Mouse (Mus musculus) heart, embryonic 13.5 days (tissue): ENCODE results near the gene Ccdc8. TPM values are rescaled to one million over a fixed set of nuclear protein-coding genes. Genes with fewer than 3 reads are reported as not detected.

ENCODE experiments used
- ATAC-seq: fragments of 200-750 bp; cut with Nextera tagmentation; 2 replicates; pipeline ENCODE4 v1.8.0; 2017; ENCODE audit warnings: moderate TSS enrichment; ENCODE audit not compliant: insufficient number of reproducible peaks, low FRiP score, low TSS enrichment; ENCODE audit errors: extremely low read depth
- H3K27ac ChIP-seq: fragments of 300-500 bp; sonication (generic); replicated peaks from 2 replicates; pipeline ENCODE4 v1.5.1; 2015; ENCODE audit warnings: moderate library complexity, mild to moderate bottlenecking, inconsistent platforms
- H3K27me3 ChIP-seq: fragments of 300-500 bp; sonication (generic); replicated peaks from 2 replicates; pipeline ENCODE4 v1.6.1; 2015; ENCODE audit warnings: mild to moderate bottlenecking, inconsistent platforms
- H3K36me3 ChIP-seq: fragments of 300-500 bp; sonication (generic); 2 replicates; pipeline ENCODE4 v1.6.1; 2015; ENCODE audit warnings: mild to moderate bottlenecking, inconsistent platforms
- H3K4me1 ChIP-seq: fragments of 300-500 bp; sonication (generic); 2 replicates; pipeline ENCODE4 v1.6.1; 2015; ENCODE audit warnings: inconsistent platforms
- H3K4me2 ChIP-seq: fragments of 300-500 bp; sonication (generic); 2 replicates; pipeline ENCODE4 v1.6.1; 2015; ENCODE audit warnings: inconsistent platforms, mild to moderate bottlenecking, moderate library complexity
- H3K4me3 ChIP-seq: fragments of 300-500 bp; sonication (generic); 2 replicates; pipeline ENCODE4 v1.5.1; 2015; ENCODE audit warnings: moderate library complexity, mild to moderate bottlenecking, inconsistent platforms
- H3K9ac ChIP-seq: fragments of 300-500 bp; sonication (generic); 2 replicates; pipeline ENCODE4 v1.6.1; 2015; ENCODE audit warnings: inconsistent platforms, mild to moderate bottlenecking, moderate library complexity
- H3K9me3 ChIP-seq: fragments of 300-500 bp; sonication (generic); 2 replicates; pipeline ENCODE4 v1.6.1; 2016; ENCODE audit warnings: inconsistent platforms
- WGBS: fragments of 180-500 bp; shearing (Covaris S2); methylation state at CpG from one replicate; pipeline ENCODE4 v1.1.7; 2015; ENCODE audit warnings: mixed read lengths; 5-methylcytosine and 5-hydroxymethylcytosine counted together
- polyA plus RNA-seq: library from polyadenylated mRNA; unstranded; fragments of >200 nt; fragmentation: Nextera tagmentation; extraction: Ambion mirVana; gene quantifications from 2 replicates; pipeline ENCODE4 v1.2.1, GENCODE M21; 2015

Gene Ccdc8
- polyA plus RNA-seq, result 25.5 and 25.8 TPM in 2 replicates

DNA sequence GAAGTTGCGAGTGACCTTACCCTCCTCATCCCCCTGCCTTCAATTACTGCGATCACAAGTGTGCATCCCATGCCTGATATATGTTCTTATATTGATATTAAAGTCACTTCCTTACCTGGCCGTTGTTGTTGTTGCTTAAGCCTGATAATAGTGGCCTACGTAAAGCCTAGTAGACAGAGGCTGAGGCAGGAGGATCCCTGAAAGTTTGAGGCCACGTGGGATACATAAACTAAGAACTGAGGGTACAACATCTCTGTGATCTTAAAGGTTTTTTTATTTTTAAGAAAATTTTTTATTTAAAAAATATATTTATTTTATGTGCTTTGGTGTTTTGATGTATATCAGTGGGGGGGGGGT, at the start of gene Ccdc8:
TSS of gene Ccdc8 (plus strand) at position 258 of the 357 bp plus-strand sequence.
- Histone ChIP-seq H3K36me3 (peaks cover 22% of the 10 kb centered on the region), H3K4me2 (peak within 1 kb of the TSS; percentile 94), H3K4me3 (peak within 1 kb of the TSS; percentile 77), H3K9me3 (no peaks in the 10 kb centered on the region), H3K9ac (peak within 1 kb of the TSS; percentile 95), H3K4me1 (peaks cover 78% of the 10 kb centered on the region), H3K27me3 (no peaks in the 10 kb centered on the region), H3K27ac (peak within 1 kb of the TSS; percentile 95)
- ATAC-seq, result no peak
- WGBS, result 92% methylated on average over 5 of the region's 5 CpGs

- Histone ChIP-seq H3K4me3 (no peak overlapping the region), H3K36me3 (no peaks in the 10 kb centered on the region), H3K4me2 (no peak overlapping the region), H3K27me3 (peaks cover 37% of the 10 kb centered on the region), H3K27ac (no peak overlapping the region), H3K9me3 (no peaks in the 10 kb centered on the region), H3K9ac (no peak overlapping the region), H3K4me1 (peaks cover 55% of the 10 kb centered on the region)
- ATAC-seq, result no peak
- WGBS, result 62% methylated on average over 4 of the region's 4 CpGs
Measured at GRCm38 (mm10) chr7:16942861-16943260, 49.6 kb upstream of the Ccdc8 start.

- Histone ChIP-seq H3K4me3 (peak within 1 kb of the TSS; percentile 66), H3K9ac (peak within 1 kb of the TSS; percentile 87), H3K4me2 (peak within 1 kb of the TSS; percentile 92), H3K4me1 (peaks cover 62% of the 10 kb centered on the region), H3K27me3 (peaks cover 50% of the 10 kb centered on the region), H3K9me3 (no peaks in the 10 kb centered on the region), H3K27ac (no peak within 1 kb of the TSS), H3K36me3 (no peaks in the 10 kb centered on the region)
- 18% methylated on average over 36 of the region's 36 CpGs for WGBS
- ATAC-seq, result peak; percentile 69; the same call in 1 of the 2 replicates
Measured at GRCm38 (mm10) chr7:16944061-16944807, 48.3 kb upstream of the Ccdc8 start, which contains the start of gene Pnmal2. Gene Pnmal2 (plus strand): TSS chr7:16944682.

DNA sequence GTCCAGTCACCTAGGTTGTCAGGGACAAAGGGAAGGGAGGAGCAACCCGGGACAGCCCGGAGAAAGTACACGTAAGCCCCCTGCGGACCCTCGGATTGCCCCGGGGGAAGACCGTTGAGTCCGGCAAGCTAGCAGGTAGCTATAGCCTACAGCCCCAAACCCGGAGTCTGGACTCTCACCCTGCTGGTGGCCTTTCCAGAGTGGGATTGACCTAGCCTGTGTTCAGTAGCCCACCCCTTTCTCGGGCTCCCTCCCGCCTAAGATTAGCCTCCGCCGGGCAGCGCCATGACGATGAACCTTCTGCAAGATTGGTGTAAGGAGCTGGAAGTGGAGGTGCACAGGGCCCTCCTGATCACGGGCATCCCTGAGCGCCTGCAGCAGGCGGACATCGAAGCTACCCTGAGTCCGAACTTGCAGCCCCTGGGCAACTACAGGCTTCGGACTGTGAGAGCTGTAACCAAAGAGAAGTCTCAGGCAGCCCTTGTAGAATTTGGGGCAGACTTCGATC, 47.6 kb upstream of the Ccdc8 start:
- ATAC-seq, result no peak
- peaks cover 56% of the 10 kb centered on the region for H3K27me3 ChIP-seq
- peak overlapping the region; percentile 66 for H3K4me3 ChIP-seq
- peak overlapping the region; percentile 87 for H3K9ac ChIP-seq
- peak overlapping the region; percentile 92 for H3K4me2 ChIP-seq
- H3K9me3 ChIP-seq, result no peaks in the 10 kb centered on the region
- peaks cover 64% of the 10 kb centered on the region for H3K4me1 ChIP-seq
- under 1% methylated on average over 22 of the region's 22 CpGs for WGBS
- no peaks in the 10 kb centered on the region for H3K36me3 ChIP-seq
- H3K27ac ChIP-seq, result no peak overlapping the region

DNA sequence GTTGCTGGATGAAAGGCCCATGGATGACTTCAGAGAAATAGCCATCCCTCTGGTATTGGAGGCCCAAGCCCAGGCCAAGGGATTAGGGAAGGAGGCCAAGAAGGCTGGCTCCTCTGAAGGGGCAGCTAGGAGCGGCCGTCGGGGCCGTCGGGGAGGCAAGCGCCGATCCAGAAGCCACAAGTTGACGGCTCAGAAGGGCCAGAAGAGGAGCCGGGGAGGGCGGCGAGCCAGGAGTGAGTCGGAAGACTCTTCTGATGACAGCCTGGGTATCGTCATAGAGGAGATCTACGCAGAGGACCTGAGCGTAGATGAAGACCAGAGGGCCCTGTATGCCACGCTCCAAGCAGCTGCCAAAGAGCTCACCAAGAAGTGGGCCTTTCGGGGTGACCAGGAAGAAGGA, 47.1 kb upstream of the Ccdc8 start:
- no peaks in the 10 kb centered on the region for H3K36me3 ChIP-seq
- H3K27me3 ChIP-seq, result peaks cover 57% of the 10 kb centered on the region
- H3K9me3 ChIP-seq, result no peaks in the 10 kb centered on the region
- no peak for ATAC-seq
- peaks cover 63% of the 10 kb centered on the region for H3K4me1 ChIP-seq
- H3K9ac ChIP-seq, result peak overlapping the region; percentile 87
- 12% methylated on average over 17 of the region's 17 CpGs for WGBS
- no peak overlapping the region for H3K27ac ChIP-seq
- H3K4me3 ChIP-seq, result peak overlapping the region; percentile 66
- peak overlapping the region; percentile 92 for H3K4me2 ChIP-seq

DNA sequence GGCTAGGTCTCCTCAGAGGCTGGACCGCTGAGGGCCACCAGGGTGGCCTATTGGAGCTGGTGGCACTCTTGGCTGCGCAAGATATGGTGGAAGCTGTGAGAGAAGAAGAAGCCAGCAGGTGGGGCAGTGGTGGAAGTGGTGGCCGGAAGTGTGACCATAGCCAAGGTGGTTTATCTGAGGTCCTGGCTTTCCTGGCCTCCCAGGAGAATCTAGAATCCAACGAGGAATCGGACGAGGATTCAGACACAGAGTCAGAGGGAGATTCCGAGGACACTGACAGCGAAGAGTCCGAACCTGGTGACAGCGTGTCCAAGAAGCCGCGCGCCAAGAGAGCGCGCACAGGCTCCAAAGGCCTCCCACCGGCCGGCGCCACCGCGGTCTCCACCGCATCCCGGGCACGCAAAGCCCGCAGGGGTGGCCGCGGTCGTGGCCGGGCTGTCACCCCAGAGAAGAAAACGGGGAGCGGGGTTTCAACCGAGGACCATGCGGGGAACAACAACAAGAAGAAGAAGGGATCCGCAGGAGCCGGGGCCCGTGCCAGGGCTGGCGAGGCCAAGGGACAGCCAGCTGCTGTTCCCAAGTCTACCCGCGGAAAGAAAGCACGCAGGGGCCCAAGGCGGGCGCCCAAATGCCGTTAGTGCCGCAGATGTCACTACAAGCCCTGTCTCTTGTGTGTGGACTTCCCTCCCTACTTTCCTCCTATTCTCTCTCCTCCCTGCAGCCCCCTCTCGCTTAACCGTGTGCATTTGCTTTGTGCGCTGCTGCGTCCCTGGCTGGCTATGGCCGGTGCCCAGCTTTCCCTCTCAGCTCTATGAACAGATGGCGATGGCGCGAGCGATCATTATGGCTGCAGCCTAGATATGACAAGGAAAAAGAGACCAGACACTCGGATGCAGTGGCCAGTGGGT, 45.8 kb upstream of the Ccdc8 start:
- H3K9me3 ChIP-seq, result no peaks in the 10 kb centered on the region
- H3K9ac ChIP-seq, result peak overlapping the region; percentile 72
- 4% methylated on average over 53 of the region's 53 CpGs for WGBS
- peaks cover 57% of the 10 kb centered on the region for H3K27me3 ChIP-seq
- H3K4me1 ChIP-seq, result peaks cover 63% of the 10 kb centered on the region
- H3K27ac ChIP-seq, result no peak overlapping the region
- no peaks in the 10 kb centered on the region for H3K36me3 ChIP-seq
- peak overlapping the region; percentile 92 for H3K4me2 ChIP-seq
- ATAC-seq, result no peak
- H3K4me3 ChIP-seq, result peak overlapping the region; percentile 66

DNA sequence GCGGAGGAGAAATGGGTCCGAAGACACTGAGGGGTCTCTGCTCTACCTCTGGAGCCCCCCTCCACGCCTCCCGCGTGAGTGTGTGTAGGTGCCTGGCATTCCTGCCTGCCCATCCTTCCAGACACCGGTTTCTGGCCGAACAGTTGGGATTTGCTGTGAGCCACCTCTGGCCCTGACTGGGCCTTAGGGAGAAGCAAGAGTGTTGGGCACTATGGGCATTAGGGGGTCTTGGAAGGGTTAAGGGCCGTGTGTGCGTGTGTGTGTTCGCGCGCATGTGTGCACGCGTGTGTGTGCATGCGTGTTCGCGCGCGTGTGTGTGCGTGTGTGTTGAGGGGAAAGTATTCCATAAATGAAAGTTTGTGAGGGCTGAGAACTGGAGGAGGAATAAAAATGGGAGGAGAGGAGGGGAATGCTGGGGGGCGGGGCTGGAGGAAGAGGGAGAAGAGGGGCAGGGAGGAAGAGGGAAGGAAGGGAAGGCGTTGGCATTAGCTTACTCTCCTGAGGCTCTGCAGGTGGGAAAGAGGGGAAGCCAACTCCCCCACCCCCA, 45.1 kb upstream of the Ccdc8 start:
- H3K27ac ChIP-seq, result no peak overlapping the region
- H3K4me3 ChIP-seq, result peak overlapping the region; percentile 66
- H3K27me3 ChIP-seq, result peaks cover 57% of the 10 kb centered on the region
- no peak for ATAC-seq
- peak overlapping the region; percentile 92 for H3K4me2 ChIP-seq
- no peaks in the 10 kb centered on the region for H3K9me3 ChIP-seq
- H3K9ac ChIP-seq, result peak overlapping the region; percentile 72
- no peaks in the 10 kb centered on the region for H3K36me3 ChIP-seq
- peaks cover 63% of the 10 kb centered on the region for H3K4me1 ChIP-seq
- 23% methylated on average over 20 of the region's 22 CpGs for WGBS

DNA sequence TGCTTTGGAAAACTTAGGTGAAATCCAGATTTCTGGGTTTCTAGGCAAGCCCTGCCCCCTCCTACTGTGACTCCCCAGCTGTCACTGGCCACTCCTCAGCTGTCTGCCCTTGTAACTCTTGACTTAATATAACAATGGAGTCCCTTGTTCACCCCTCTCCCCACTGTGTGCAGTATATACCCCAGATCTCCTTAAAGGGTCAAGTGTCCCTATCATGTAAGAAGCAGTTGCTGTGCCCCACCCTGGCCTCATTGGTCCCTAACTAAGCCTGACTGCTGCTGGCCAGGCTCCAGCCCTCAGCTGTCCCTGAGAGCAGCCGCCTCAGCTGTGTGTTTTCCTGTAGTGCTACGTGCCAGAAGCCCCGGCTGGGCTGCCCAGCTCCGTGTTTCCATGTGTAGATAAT, 44.5 kb upstream of the Ccdc8 start:
- 4% methylated on average over 4 of the region's 4 CpGs for WGBS
- Histone ChIP-seq H3K4me1 (peaks cover 63% of the 10 kb centered on the region), H3K9me3 (no peaks in the 10 kb centered on the region), H3K4me3 (peak overlapping the region; percentile 66), H3K27me3 (peaks cover 57% of the 10 kb centered on the region), H3K27ac (peak overlapping the region; percentile 20; the same call in 1 of the 2 replicates), H3K36me3 (no peaks in the 10 kb centered on the region), H3K4me2 (peak overlapping the region; percentile 92), H3K9ac (peak overlapping the region; percentile 61; the same call in 1 of the 2 replicates)
- no peak for ATAC-seq

- no peak for ATAC-seq
- H3K36me3 ChIP-seq, result no peaks in the 10 kb centered on the region
- H3K9ac ChIP-seq, result no peak overlapping the region; the same call in 1 of the 2 replicates
- H3K4me2 ChIP-seq, result no peak overlapping the region
- H3K27me3 ChIP-seq, result peaks cover 52% of the 10 kb centered on the region
- no peak overlapping the region for H3K4me3 ChIP-seq
- H3K9me3 ChIP-seq, result no peaks in the 10 kb centered on the region
- H3K4me1 ChIP-seq, result peaks cover 62% of the 10 kb centered on the region
- H3K27ac ChIP-seq, result no peak overlapping the region
- 56% methylated on average over 8 of the region's 8 CpGs for WGBS
Measured at GRCm38 (mm10) chr7:16948923-16949458, 43.5 kb upstream of the Ccdc8 start.

DNA sequence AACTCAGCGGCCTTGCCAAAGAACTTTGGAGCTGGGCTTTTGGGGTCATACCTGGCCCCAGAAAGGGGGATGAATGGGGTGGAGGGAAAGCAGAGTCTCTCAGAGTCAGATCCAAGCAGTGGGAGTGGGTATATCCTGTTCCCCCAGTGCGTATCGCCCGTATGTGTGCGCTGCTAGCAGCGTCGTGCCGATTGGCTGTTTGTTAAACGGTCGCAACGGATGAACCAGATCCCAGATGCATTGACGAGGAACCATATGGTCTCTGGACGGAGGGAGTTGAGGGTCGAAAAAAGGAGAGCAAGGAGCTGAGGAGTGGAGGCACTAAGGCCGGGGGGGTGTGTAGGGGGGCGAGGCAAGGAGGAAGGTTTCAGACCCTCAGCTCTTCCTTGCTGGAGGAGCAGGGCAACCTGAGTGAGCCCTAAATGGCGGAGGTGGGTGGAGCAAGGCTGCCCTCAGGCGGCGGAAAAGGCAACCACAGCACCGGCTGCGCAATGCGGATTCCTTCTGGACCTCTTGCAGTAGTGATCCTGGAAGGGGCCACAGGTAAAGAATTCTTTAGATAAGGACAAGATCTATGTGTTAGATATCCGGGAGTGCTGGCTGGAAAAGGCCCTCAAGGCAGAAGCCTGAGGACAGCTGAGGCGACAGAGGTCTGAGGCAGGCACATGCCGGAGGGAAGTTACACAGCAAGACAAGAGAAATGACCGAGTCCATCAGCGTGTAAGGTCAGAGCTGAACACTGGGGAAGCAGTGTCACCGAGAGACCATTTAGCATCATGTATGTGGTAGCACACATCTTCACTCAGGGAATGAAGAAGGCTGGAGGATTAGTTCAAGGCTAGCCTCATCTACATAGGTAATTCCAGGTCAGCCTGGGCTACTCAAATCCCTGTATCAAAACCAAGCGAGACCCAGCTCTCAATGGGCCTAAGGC, 42.3 kb upstream of the Ccdc8 start:
- Histone ChIP-seq H3K4me3 (peak overlapping the region; percentile 44), H3K27me3 (peaks cover 46% of the 10 kb centered on the region), H3K4me1 (peaks cover 51% of the 10 kb centered on the region), H3K9ac (peak overlapping the region; percentile 71), H3K4me2 (peak overlapping the region; percentile 70), H3K9me3 (no peaks in the 10 kb centered on the region), H3K27ac (no peak overlapping the region), H3K36me3 (no peaks in the 10 kb centered on the region)
- WGBS, result 9% methylated on average over 29 of the region's 29 CpGs
- no peak for ATAC-seq
